Mouse (Mus musculus): ENCODE data around the gene Gm428.
"Not testable (repeated sequence)": the region's sequence is repeated elsewhere in the genome, so short reads cannot be mapped to it uniquely, and the experiment has no call there.

The Gm428 gene

GRCm38 (mm10) chr4:73683216-73683615 lies at the start of gene Gm428:
Gene Gm428 (plus strand): TSS chr4:73683516.
- not testable (repeated sequence) for DNase-seq (ENCODE audit: low read depth)

DNA sequence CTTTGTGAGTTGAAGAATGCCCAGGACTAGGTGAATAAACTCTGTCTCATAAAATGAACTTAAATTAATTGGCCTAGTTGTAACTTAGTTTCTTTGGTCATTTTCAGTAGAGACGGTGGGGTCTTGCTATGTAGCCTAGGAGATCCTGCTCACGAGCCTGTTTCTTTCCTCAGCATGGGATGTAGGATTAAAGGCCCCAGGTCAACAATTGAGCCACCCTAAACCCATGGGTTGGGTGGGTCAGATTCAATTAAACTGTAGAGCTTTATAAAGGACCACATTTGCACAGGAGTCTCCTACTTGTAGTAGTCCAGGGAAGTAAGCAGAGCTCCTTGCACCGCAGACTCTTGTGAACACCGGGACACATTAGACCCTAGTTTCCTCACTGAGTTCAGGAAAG lies 45.5 kb upstream of the Gm428 start, which contains the start of gene Gm11236:
Gm11236 (plus strand) TSS at position 301 of the 400 bp plus-strand sequence.
- DNase-seq (ENCODE audit: low read depth): not testable (repeated sequence)

GRCm38 (mm10) chr4:73661864-73662263 lies 21.5 kb upstream of the Gm428 start:
- not testable (repeated sequence) for DNase-seq (ENCODE audit: low read depth)

- not testable (repeated sequence) for DNase-seq (ENCODE audit: low read depth)
Measured at GRCm38 (mm10) chr4:73668054-73668453, 15.3 kb upstream of the Gm428 start, which contains the start of gene Gm11239. Gene Gm11239 (plus strand): TSS chr4:73668354.

GRCm38 (mm10) chr4:73718761-73719160 lies 35.4 kb downstream of the Gm428 start:
- DNase-seq (ENCODE audit: low read depth): no peak

GRCm38 (mm10) chr4:73719819-73720218 lies 36.5 kb downstream of the Gm428 start:
- DNase-seq (ENCODE audit: low read depth): no peak
